Mouse (Mus musculus): Measurements from ENCODE around the gene 1700029J07Rik. TPM values are rescaled to one million over a fixed set of nuclear protein-coding genes. Genes with fewer than 3 reads are reported as not detected.

The 1700029J07Rik gene
- total and polyA plus RNA-seq, 3 experiments = 0.85 to 2.1 (median 1.8) TPM

DNA sequence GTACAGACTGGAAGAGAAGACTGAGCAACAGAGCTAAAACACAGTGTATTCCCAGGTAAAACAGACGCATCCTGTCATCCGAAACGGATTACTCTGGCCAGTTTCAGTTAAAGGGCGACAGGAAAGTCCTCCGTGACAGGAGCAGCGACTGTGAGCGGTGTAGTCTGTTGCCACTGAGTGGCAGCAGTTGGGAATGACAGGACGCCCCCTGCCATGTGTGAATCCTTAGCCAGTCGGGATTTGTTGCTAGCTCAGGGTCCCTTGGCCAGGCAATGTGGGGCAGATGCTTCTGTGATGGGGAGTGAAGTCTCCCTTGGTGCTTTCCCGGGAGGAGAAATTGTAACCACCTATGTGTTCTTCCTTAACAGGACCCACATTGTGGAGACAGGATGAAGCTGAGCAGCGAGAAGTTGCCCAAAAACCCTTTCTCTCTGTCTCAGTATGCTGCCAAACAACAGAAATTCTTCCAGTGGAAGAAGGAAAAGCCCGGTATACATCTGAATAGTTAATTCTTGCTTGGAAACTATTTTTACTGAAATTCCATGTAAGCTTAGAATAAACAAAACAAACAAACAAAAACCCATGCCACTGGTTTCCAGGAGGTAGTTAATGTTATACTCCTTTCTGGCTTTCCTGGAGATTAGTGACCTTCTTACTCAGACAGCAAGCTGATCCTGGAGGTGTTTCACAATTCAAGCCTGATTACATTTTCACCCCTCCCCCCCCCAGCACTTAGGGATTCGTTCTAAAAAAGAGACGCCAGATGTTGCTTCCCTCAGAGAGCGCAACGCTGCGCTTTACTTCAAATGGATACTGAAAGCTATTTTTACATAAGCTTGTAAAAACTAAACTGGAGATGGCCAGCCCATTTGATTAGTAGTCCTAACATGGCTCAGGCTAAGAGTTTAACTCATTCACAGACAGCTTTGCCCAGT is 36.0 kb upstream of the 1700029J07Rik start:
- Histone ChIP-seq H3K27ac (ENCODE audit: insufficient read depth, low read depth) (no peak overlapping the region), H3K4me3 (replicated peaks in 1 of 3; ENCODE audit: low read depth in 2 of 3, low read length in 2 of 3, poor library complexity in 1 of 3) (no peak overlapping the region), H3K9me3 (replicated peaks; ENCODE audit: low read length) (no peaks in the 10 kb centered on the region), H3K36me3 (replicated peaks in 1 of 2; ENCODE audit: control insufficient read depth in 1 of 2, insufficient read depth in 1 of 2, low read length in 1 of 2) (no peaks in the 10 kb centered on the region), H3K4me2 (ENCODE audit: insufficient read depth, low read depth, poor library complexity, severe bottlenecking) (no peak overlapping the region), H3K4me1 (ENCODE audit: control insufficient read depth in 1 of 2, insufficient read depth in 2 of 2) (peaks cover 0 to 2% of the 10 kb centered on the region in 2 experiments; a peak in 3 of 4 replicates), H3K9ac (ENCODE audit: insufficient read depth, low read depth) (no peak overlapping the region), H3K79me2 (replicated peaks; ENCODE audit: control insufficient read depth, extremely low read depth, insufficient read depth, poor library complexity, severe bottlenecking) (no peaks in the 10 kb centered on the region), H3K27me3 (replicated peaks) (no peaks in the 10 kb centered on the region)
- dilution Hi-C loops (cut with MboI; ENCODE audit: extremely low pct_ligation_motif_present, extremely low pct_unique_long_range_greater_than_20kb, low sequenced_read_pairs) (no loop called here), in situ Hi-C loops (cut with MboI; ENCODE audit: low pct_ligation_motif_present, low pct_unique_long_range_greater_than_20kb, low sequenced_read_pairs) (no loop called here)
- no peak for DNase-seq (ENCODE audit: extremely low read depth)
- no peak for TF ChIP-seq MAX (IDR thresholded peaks at IDR 0.05; ENCODE audit: low read length)
- TF ChIP-seq TCF12 (IDR thresholded peaks at IDR 0.05; ENCODE audit: low read depth, low read length) = no peak
- no peak for TF ChIP-seq USF1 (IDR thresholded peaks at IDR 0.05; ENCODE audit: low read depth, low read length)
- TF ChIP-seq MYC (IDR thresholded peaks at IDR 0.05; ENCODE audit: low read depth, low read length) = no peak
- no peak for TF ChIP-seq MXI1 (IDR thresholded peaks at IDR 0.05; ENCODE audit: low read depth, low read length)
- no peak for TF ChIP-seq NRF1 (IDR thresholded peaks at IDR 0.05; ENCODE audit: low read depth, low read length)
- no peak for TF ChIP-seq SMC3 (IDR thresholded peaks at IDR 0.05; ENCODE audit: low read depth, low read length)
- no peak for TF ChIP-seq CTCF (conservative IDR thresholded peaks at IDR 0.05 in 1 of 2, IDR thresholded peaks at IDR 0.05 in 1 of 2; ENCODE audit: low read depth in 2 of 2, low read length in 2 of 2)
- TF ChIP-seq POLR2AphosphoS2 (IDR thresholded peaks at IDR 0.05; ENCODE audit: low read depth, low read length) = no peak
- no peak for TF ChIP-seq GABPA (IDR thresholded peaks at IDR 0.05; ENCODE audit: insufficient replicate concordance, low read depth, low read length)
- TF ChIP-seq NELFE (IDR thresholded peaks at IDR 0.05; ENCODE audit: low read depth, low read length) = no peak
- no peak for TF ChIP-seq ELF1 (IDR thresholded peaks at IDR 0.05; ENCODE audit: low read depth, low read length)
- TF ChIP-seq TBP (conservative IDR thresholded peaks at IDR 0.05; ENCODE audit: low read depth, low read length) = no peak
- no peak for TF ChIP-seq MAZ (IDR thresholded peaks at IDR 0.05; ENCODE audit: low read depth, low read length)

DNA sequence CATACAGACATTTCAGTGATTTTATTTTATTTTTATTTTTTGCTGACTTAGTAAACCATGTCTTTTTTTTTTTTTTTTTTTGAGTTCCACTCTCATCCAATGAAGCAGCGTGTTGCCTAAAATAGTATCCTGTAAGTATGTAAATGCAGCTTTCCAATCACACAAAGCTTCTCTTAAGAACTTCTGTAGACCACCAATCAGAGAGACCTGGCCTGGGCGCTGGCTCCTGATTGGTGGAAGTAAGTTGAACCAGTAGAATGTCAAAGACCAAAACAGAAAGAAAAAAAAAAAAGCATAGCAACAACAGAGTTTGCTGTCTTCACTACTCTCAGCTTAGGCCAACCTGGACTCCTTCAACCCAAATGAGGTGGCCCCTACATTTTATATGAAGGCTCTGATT is 35.3 kb upstream of the 1700029J07Rik start:
- H3K4me1 ChIP-seq (ENCODE audit: control insufficient read depth in 1 of 2, insufficient read depth in 2 of 2) = peaks cover 0 to 9% of the 10 kb centered on the region in 2 experiments; a peak in 3 of 4 replicates
- no peak overlapping the region for H3K4me2 ChIP-seq (ENCODE audit: insufficient read depth, low read depth, poor library complexity, severe bottlenecking)
- H3K36me3 ChIP-seq (replicated peaks in 1 of 2; ENCODE audit: control insufficient read depth in 1 of 2, insufficient read depth in 1 of 2, low read length in 1 of 2) = no peaks in the 10 kb centered on the region
- DNase-seq (ENCODE audit: extremely low read depth) = no peak
- no peaks in the 10 kb centered on the region for H3K9me3 ChIP-seq (replicated peaks; ENCODE audit: low read length)
- in situ Hi-C loops (cut with MboI; ENCODE audit: low pct_ligation_motif_present, low pct_unique_long_range_greater_than_20kb, low sequenced_read_pairs) (no loop called here), dilution Hi-C loops (cut with MboI; ENCODE audit: extremely low pct_ligation_motif_present, extremely low pct_unique_long_range_greater_than_20kb, low sequenced_read_pairs) (no loop called here)
- H3K79me2 ChIP-seq (replicated peaks; ENCODE audit: control insufficient read depth, extremely low read depth, insufficient read depth, poor library complexity, severe bottlenecking) = no peaks in the 10 kb centered on the region
- no peaks in the 10 kb centered on the region for H3K27me3 ChIP-seq (replicated peaks)
- TF ChIP-seq CTCF (conservative IDR thresholded peaks at IDR 0.05 in 1 of 2, IDR thresholded peaks at IDR 0.05 in 1 of 2; ENCODE audit: low read depth in 2 of 2, low read length in 2 of 2) (no peak), USF1 (IDR thresholded peaks at IDR 0.05; ENCODE audit: low read depth, low read length) (no peak), PAX5 (IDR thresholded peaks at IDR 0.05; ENCODE audit: low read length) (no peak), UBTF (IDR thresholded peaks at IDR 0.05; ENCODE audit: low read depth, low read length) (no peak), JUN (IDR thresholded peaks at IDR 0.05; ENCODE audit: insufficient read depth, low read depth, low read length) (no peak)
- H3K4me3 ChIP-seq (replicated peaks in 1 of 3; ENCODE audit: low read depth in 2 of 3, low read length in 2 of 3, poor library complexity in 1 of 3) = no peak overlapping the region
- H3K27ac ChIP-seq (ENCODE audit: insufficient read depth, low read depth) = no peak overlapping the region
- no peak overlapping the region for H3K9ac ChIP-seq (ENCODE audit: insufficient read depth, low read depth)
